Mouse (Mus musculus) hindbrain, postnatal 0 days (tissue): Measurements from ENCODE around the gene Dnajc25. TPM values are rescaled to one million over a fixed set of nuclear protein-coding genes. Genes with fewer than 3 reads are reported as not detected.

Source experiments
- ATAC-seq: fragments of 200-750 bp; cut with Nextera tagmentation; 2 replicates; pipeline ENCODE4 v1.8.0; 2017; ENCODE audit warnings: mild to moderate bottlenecking, moderate TSS enrichment, moderate library complexity
- DNase-seq: peaks from one replicate; pipeline ENCODE4 v3.0.0-alpha.2; 2015; ENCODE audit warnings: low spot score
- H3K27ac ChIP-seq: fragments of 300-500 bp; sonication (generic); 2 replicates; pipeline ENCODE4 v1.5.1; 2014; ENCODE audit warnings: mild to moderate bottlenecking
- H3K27me3 ChIP-seq: fragments of 300-500 bp; sonication (generic); 2 replicates; pipeline ENCODE4 v1.6.1; 2014; ENCODE audit warnings: low read length, mixed read lengths; ENCODE audit not compliant: insufficient read depth
- H3K36me3 ChIP-seq: fragments of 300-500 bp; sonication (generic); 2 replicates; pipeline ENCODE4 v1.6.1; 2014; ENCODE audit warnings: low read length, mixed read lengths; ENCODE audit not compliant: insufficient read depth
- H3K4me1 ChIP-seq: fragments of 300-500 bp; sonication (generic); 2 replicates; pipeline ENCODE4 v1.6.1; 2014; ENCODE audit warnings: antibody characterized with exemption, low read length, mixed read lengths; ENCODE audit not compliant: insufficient read depth
- H3K4me2 ChIP-seq: fragments of 300-500 bp; sonication (generic); 2 replicates; pipeline ENCODE4 v1.6.1; 2014; ENCODE audit warnings: low read depth, mild to moderate bottlenecking, low read length, moderate library complexity, mixed read lengths
- H3K4me3 ChIP-seq: fragments of 300-500 bp; sonication (generic); 2 replicates; pipeline ENCODE4 v1.5.1; 2014; ENCODE audit warnings: low read length
- H3K9ac ChIP-seq: fragments of 300-500 bp; sonication (generic); replicated peaks from 2 replicates; pipeline ENCODE4 v1.6.1; 2014; ENCODE audit warnings: mild to moderate bottlenecking, low read length, moderate library complexity, mixed read lengths
- H3K9me3 ChIP-seq: fragments of 300-500 bp; sonication (generic); 2 replicates; pipeline ENCODE4 v1.6.1; 2016; ENCODE audit warnings: low read length, mixed read lengths
- CTCF ChIP-seq: IDR thresholded peaks from 2 replicates; pipeline ENCODE4 v1.5.1; 2016; ENCODE audit warnings: antibody characterized with exemption, control low read depth, low read depth
- WGBS: fragments of 180-500 bp; shearing (Covaris S2); extraction: QIAGEN DNeasy Blood & Tissue Kit; methylation state at CpG from one replicate; pipeline ENCODE4 v1.1.7; 2014; 5-methylcytosine and 5-hydroxymethylcytosine counted together
- polyA plus RNA-seq: library from polyadenylated mRNA; unstranded; fragments of >200 nt; fragmentation: Nextera tagmentation; extraction: Ambion mirVana; gene quantifications from 2 replicates; pipeline ENCODE4 v1.2.1, GENCODE M21; 2015
- total RNA-seq: library from RNA; depleted of rRNA; stranded (reverse); fragments of >200 nt; gene quantifications from 2 replicates; pipeline ENCODE4 v1.2.3, GENCODE M21; 2014; rRNA removed

Dnajc25 gene
- total and polyA plus RNA-seq, 2 experiments from 2014 or later: 2.7 to 9.4 TPM

DNA sequence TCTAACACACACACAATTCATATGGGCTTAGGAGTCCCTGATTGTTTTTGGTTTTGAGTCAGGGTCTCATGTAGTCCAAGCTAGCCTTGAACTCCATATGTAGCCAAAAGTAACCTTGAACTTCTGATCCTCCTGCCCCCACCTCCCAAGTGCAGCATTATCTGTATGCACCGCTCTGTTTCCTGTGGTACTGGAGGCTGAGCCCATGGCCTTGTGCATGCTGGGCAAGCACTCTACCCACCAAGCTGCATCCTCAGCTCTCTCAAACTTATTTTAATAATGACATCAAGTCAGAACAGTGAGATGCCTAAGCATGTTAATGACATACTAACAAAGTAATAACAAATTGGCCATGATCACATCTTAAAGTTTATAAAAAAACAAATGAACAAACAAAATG, 56.2 kb downstream of the Dnajc25 start:
- no peaks in the 10 kb centered on the region for H3K27me3 ChIP-seq
- no peaks in the 10 kb centered on the region for H3K9me3 ChIP-seq
- no peaks in the 10 kb centered on the region for H3K4me1 ChIP-seq
- whole genome bisulfite sequencing: 94% methylated on average over 1 of the region's 1 CpGs
- ATAC-seq (no peak), DNase-seq (no peak)
- no peak for TF ChIP-seq CTCF
- no peak overlapping the region for H3K9ac ChIP-seq
- no peak overlapping the region for H3K4me3 ChIP-seq
- H3K4me2 ChIP-seq: no peak overlapping the region
- H3K36me3 ChIP-seq: no peaks in the 10 kb centered on the region
- H3K27ac ChIP-seq: no peak overlapping the region

DNA sequence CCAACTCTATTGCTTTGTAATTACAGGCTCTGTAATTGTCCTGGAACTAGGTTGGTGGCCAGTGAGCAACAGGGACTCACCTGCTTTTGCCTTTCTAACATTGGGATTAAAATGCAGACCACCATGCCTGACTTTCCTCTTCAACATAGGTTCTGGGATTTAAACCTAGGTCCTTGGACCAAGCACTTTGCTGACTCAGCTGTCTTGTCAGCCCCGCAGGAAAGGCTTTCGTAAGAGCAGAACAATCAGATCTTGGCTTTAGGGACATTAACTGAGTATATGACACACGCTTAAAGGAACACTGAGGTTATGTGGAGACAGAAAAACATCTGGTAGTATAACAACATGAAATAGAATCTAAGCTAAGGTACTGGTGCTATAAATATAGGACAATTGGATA, 63.1 kb downstream of the Dnajc25 start:
- H3K9ac ChIP-seq: no peak overlapping the region
- no peaks in the 10 kb centered on the region for H3K27me3 ChIP-seq
- ATAC-seq: no peak
- TF ChIP-seq CTCF: no peak
- H3K4me2 ChIP-seq: no peak overlapping the region
- WGBS: 83% methylated on average over 3 of the region's 3 CpGs
- H3K4me1 ChIP-seq: no peaks in the 10 kb centered on the region
- H3K36me3 ChIP-seq: no peaks in the 10 kb centered on the region
- H3K27ac ChIP-seq: no peak overlapping the region
- no peak overlapping the region for H3K4me3 ChIP-seq
- H3K9me3 ChIP-seq: no peaks in the 10 kb centered on the region
- DNase-seq: no peak

DNA sequence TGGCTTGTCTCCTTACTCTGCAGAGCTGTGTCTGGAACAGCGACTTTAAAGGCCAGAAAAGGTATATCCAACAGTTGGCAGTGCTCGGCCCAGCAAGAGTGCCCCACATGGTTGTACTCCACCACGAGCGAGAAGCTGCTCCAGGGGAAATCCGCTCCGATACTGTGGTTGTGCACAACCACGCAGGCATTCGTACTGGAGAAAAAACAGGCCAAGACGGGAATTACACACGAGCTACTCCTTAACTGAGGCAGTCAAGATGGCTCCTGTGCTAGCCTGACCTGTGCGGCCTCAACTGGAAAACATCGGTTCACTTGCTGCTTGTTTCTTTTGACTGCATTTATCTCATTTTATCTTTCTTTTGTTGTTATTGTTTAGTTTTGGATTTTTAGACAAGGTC, 67.7 kb downstream of the Dnajc25 start:
- H3K36me3 ChIP-seq: no peaks in the 10 kb centered on the region
- no peak overlapping the region for H3K27ac ChIP-seq
- H3K4me3 ChIP-seq: no peak overlapping the region
- ATAC-seq: no peak
- TF ChIP-seq CTCF: no peak
- whole genome bisulfite sequencing: 74% methylated on average over 12 of the region's 12 CpGs
- no peaks in the 10 kb centered on the region for H3K4me1 ChIP-seq
- no peak for DNase-seq
- no peaks in the 10 kb centered on the region for H3K9me3 ChIP-seq
- H3K9ac ChIP-seq: no peak overlapping the region
- H3K4me2 ChIP-seq: no peak overlapping the region
- no peaks in the 10 kb centered on the region for H3K27me3 ChIP-seq

DNA sequence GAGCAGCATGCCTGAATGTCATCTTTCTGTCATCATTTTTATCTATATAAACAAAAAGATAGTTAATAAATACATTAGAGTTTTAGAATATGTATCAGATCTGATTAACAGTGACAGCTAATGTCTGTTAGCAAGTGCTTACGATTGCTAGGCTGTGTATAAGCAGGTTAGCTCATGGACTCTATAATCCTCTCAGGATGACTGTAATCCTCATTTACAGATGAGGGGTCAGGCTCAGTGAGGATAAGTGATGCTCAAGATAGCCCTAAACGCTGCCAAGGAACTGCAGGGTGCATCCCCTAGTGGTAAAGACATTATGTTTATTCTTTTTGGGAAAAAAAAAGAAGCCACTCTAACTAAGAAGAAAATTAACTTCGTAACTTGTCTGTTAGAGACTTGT, 74.4 kb downstream of the Dnajc25 start:
- H3K9me3 ChIP-seq: no peaks in the 10 kb centered on the region
- WGBS: 43% methylated on average over 3 of the region's 3 CpGs
- H3K27ac ChIP-seq: no peak overlapping the region
- H3K4me2 ChIP-seq: no peak overlapping the region
- H3K27me3 ChIP-seq: no peaks in the 10 kb centered on the region
- H3K36me3 ChIP-seq: no peaks in the 10 kb centered on the region
- no peak overlapping the region for H3K4me3 ChIP-seq
- TF ChIP-seq CTCF: peak; percentile 16; the same call in 1 of the 2 replicates
- no peak overlapping the region for H3K9ac ChIP-seq
- ATAC-seq: no peak
- no peaks in the 10 kb centered on the region for H3K4me1 ChIP-seq
- DNase-seq: peak; percentile 37

Other genes with a start within 250 kb of the Dnajc25 start
- gene Olfr267, start 207.3 kb upstream of the Dnajc25 start, total RNA-seq: 0.25 and 0.89 TPM in 2 replicates
- 0.10 TPM in 1 of 2 replicates, not detected in the other for gene Olfr267, start 207.3 kb upstream of the Dnajc25 start, polyA plus RNA-seq
- 53.0 and 55.8 TPM in 2 replicates for gene Ecpas, start 82.3 kb upstream of the Dnajc25 start, total RNA-seq
- 33.5 and 36.6 TPM in 2 replicates for gene Ecpas, start 82.3 kb upstream of the Dnajc25 start, polyA plus RNA-seq
- gene Zkscan16, start 51.4 kb upstream of the Dnajc25 start, total RNA-seq: 4.1 and 4.2 TPM in 2 replicates
- 1.8 and 2.3 TPM in 2 replicates for gene Zkscan16, start 51.4 kb upstream of the Dnajc25 start, polyA plus RNA-seq
- 1.3 and 3.1 TPM in 2 replicates for gene Ptgr1, start 7.9 kb upstream of the Dnajc25 start, total RNA-seq
- gene Ptgr1, start 7.9 kb upstream of the Dnajc25 start, polyA plus RNA-seq: 5.6 and 6.0 TPM in 2 replicates
- gene Gm20503, start 8.1 kb downstream of the Dnajc25 start, total RNA-seq: not detected in 2 replicates
- 11.7 and 18.2 TPM in 2 replicates for gene Gm20503, start 8.1 kb downstream of the Dnajc25 start, polyA plus RNA-seq
- gene Gng10, start 40.0 kb downstream of the Dnajc25 start, total RNA-seq: 86.0 and 104 TPM in 2 replicates
- 184 and 189 TPM in 2 replicates for gene Gng10, start 40.0 kb downstream of the Dnajc25 start, polyA plus RNA-seq
- not detected in 2 replicates for gene AI481877, start 143.9 kb downstream of the Dnajc25 start, total RNA-seq
- gene AI481877, start 143.9 kb downstream of the Dnajc25 start, polyA plus RNA-seq: 0.05 TPM in 1 of 2 replicates, not detected in the other
- 46.5 and 46.8 TPM in 2 replicates for gene Ugcg, start 194.2 kb downstream of the Dnajc25 start, total RNA-seq
- gene Ugcg, start 194.2 kb downstream of the Dnajc25 start, polyA plus RNA-seq: 19.1 and 20.7 TPM in 2 replicates